Mouse (Mus musculus) thymus, postnatal 10 days (tissue): ENCODE measurements around the gene Cep170b.

Experiments used
- DNase-seq, 2 experiments: peaks; one replicate each; pipeline ENCODE4 v3.0.0; 2021; ENCODE audit warnings: low spot score in 2 of 2

Gene Cep170b

GRCm38 (mm10) chr12:112720216-112720615 is at the start of gene Cep170b:
Gene Cep170b, plus strand, starts transcription at chr12:112720455.
- DNase-seq: no peak

GRCm38 (mm10) chr12:112670718-112671393 is 49.4 kb upstream of the Cep170b start:
- DNase-seq: no peak

- DNase-seq: no peak
These were observed 48.4 kb upstream of the Cep170b start for GRCm38 (mm10) chr12:112671891-112672290.

GRCm38 (mm10) chr12:112672744-112673575 is 47.3 kb upstream of the Cep170b start:
- DNase-seq: peak in 1 of 2 experiments; percentile 31

- DNase-seq: peak; percentile 28 to 47
These were observed 46.6 kb upstream of the Cep170b start for GRCm38 (mm10) chr12:112673576-112674091.

GRCm38 (mm10) chr12:112674132-112675011 is 45.9 kb upstream of the Cep170b start, which contains the start of gene Akt1:
Gene Akt1, minus strand, starts transcription at chr12:112674884.
- DNase-seq: peak; percentile 38 to 57

GRCm38 (mm10) chr12:112675245-112676035 is 44.8 kb upstream of the Cep170b start:
- DNase-seq: peak; percentile 82 to 92

GRCm38 (mm10) chr12:112677076-112677475 is 43.2 kb upstream of the Cep170b start:
- no peak for DNase-seq

- DNase-seq: peak in 1 of 2 experiments; percentile 14
These were observed 42.2 kb upstream of the Cep170b start for GRCm38 (mm10) chr12:112677943-112678554.

- peak in 1 of 2 experiments; percentile 19 for DNase-seq
These were observed 41.7 kb upstream of the Cep170b start, which contains the start of gene Zbtb42 for GRCm38 (mm10) chr12:112678555-112679026. Gene Zbtb42, plus strand, starts transcription at chr12:112678828.

GRCm38 (mm10) chr12:112679027-112679996 is 40.9 kb upstream of the Cep170b start:
- peak in 1 of 2 experiments; percentile 35 for DNase-seq

- DNase-seq: no peak
These were observed 36.9 kb upstream of the Cep170b start for GRCm38 (mm10) chr12:112683351-112683750.

GRCm38 (mm10) chr12:112688458-112688857 is 31.8 kb upstream of the Cep170b start:
- no peak for DNase-seq

- peak; percentile 83 to 94 for DNase-seq
These were observed 26.8 kb upstream of the Cep170b start for GRCm38 (mm10) chr12:112693185-112694126.

- no peak for DNase-seq
These were observed 26.2 kb upstream of the Cep170b start for GRCm38 (mm10) chr12:112694127-112694475.

GRCm38 (mm10) chr12:112696806-112697425 is 23.3 kb upstream of the Cep170b start:
- no peak for DNase-seq

GRCm38 (mm10) chr12:112700522-112700921 is 19.7 kb upstream of the Cep170b start:
- DNase-seq: no peak
